Mouse (Mus musculus) embryonic fibroblast, embryonic 13.5 days (primary cell): Measurements from ENCODE around the gene Pgpep1.

Source experiments
- CTCF ChIP-seq: IDR thresholded peaks from 2 replicates; pipeline ENCODE4 v1.5.1; 2011; ENCODE audit warnings: mild to moderate bottlenecking, control low read depth, low read length, moderate library complexity, borderline replicate concordance; ENCODE audit not compliant: insufficient read depth
- POLR2A ChIP-seq: IDR thresholded peaks from 2 replicates; pipeline ENCODE4 v1.6.1; 2011; ENCODE audit warnings: low read depth, mild to moderate bottlenecking, control low read depth, low read length, moderate library complexity

GRCm38 (mm10) chr8:70659604-70660272 lies 450 bp downstream of the Pgpep1 start:
- no peak for TF ChIP-seq CTCF
- TF ChIP-seq POLR2A, result peak; percentile 94
